Mouse (Mus musculus) left cerebral cortex, adult 6 months (tissue): ENCODE data around the gene Nudt9. TPM values are rescaled to one million over a fixed set of nuclear protein-coding genes. Genes with fewer than 3 reads are reported as not detected.

Experiments used
- long read RNA-seq, 2 experiments: library from polyadenylated mRNA; unstranded; transcript quantifications; one replicate each; pipeline ENCODE4 v2.0.0; 2019 to 2020
- polyA plus RNA-seq: library from polyadenylated mRNA; unstranded; fragments of <200 nt; fragmentation: Nextera tagmentation; gene quantifications from 2 replicates; pipeline ENCODE4 v1.2.3, GENCODE M21; 2021

Gene Nudt9
- polyA plus RNA-seq: 71.0 and 118 TPM in 2 replicates
- long read RNA-seq, experiment 1, transcript Nudt9-201 (8 exons, 1,488 nt): major isoform, 123 of 160 reads
- long read RNA-seq, experiment 1, partial matches to known transcripts: 3 of 160 reads
- long read RNA-seq, experiment 1, other reads (novel, unspliced or antisense): 34 of 160 reads
- long read RNA-seq, experiment 2, transcript Nudt9-201 (8 exons, 1,488 nt): major isoform, 60 of 100 reads
- long read RNA-seq, experiment 2, partial matches to known transcripts: 13 of 100 reads
- long read RNA-seq, experiment 2, other reads (novel, unspliced or antisense): 27 of 100 reads

DNA sequence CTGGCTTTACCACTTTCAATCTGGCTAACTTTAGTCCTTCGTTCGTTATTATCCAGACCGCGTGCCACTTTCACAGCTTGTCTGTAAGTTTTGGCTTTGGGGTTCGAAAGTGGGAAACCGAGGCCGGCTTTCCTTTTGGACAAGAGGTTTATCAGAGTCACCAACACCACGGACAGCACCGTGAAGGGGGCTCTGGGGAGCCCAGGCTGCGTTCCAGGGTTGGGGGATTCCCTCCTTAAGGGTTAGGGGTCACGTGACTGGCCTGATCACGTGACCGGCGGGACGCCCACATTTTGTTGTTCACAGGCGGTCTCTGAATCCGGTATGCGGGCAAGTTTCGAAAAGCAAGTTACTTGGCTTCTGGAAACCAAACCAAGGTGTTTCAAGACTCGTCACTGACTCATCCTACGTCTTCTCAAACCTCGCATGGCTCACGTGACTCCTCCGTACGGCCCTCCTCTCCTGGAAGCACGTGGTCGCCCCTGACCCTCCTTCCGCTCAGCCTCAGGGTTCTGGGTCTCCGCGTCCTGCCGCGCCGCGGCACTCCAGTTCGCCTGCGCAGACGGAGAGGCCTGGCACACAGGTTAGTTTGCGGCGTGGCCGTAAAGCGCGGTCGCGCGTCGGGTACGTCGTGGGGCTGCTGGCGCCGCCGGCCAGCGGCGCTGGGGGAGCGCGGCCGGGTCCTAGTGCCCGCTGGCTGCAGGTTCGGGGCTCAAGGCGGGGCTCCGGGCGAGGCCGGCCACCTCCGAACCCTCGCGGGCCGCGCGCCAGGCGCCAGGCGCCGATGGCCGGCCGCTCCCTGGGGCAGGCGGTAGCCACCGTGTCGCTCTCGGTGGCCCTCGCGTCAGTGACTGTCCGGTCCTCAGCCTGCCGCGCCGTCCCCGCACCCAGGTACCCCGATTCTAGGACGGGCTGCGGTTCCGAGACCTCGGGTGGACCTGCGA, at the start of gene Nudt9:
TSS of gene Nudt9 (plus strand) at position 51 of the 944 bp plus-strand sequence.

DNA sequence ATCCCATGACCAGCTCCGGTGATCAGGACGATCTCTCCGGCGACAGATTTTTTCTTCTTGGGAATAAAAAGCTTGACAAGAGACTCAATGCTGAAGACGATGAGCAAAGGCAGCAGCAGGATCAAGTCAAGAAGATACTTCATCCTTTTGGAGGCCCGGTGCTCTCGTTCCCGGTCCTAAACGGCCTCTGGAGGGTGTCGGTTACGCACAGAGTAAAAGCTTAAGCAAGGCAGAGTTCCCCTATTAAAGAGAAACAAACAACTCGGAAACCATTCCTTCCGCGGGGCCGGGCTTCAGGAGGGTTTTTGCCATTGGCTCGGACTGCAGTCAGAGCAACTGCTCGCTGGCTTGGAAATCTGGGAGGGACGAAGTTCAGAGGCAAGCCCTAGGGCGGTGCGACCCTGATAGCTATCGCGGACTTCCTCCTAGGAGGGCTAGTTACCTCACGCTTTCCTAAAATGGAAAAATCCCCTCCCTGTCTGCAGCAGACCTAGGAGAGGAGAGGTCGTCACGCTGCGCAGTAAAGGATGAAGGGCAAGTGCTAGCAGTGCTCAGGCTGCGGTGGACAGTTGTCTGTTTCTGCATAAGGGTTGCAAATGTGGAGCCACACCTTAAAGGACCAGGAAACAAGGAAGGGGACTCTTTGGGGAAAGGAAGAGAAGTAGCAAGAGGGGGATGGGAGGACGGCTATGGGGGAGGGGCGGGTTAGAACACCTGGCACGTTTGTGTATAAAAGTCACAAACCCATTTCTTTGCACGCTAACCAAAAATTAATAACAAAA, 24.3 kb upstream of the Nudt9 start, which contains the start of gene Hsd17b11:
TSS of gene Hsd17b11 (minus strand) at position 323 of the 782 bp plus-strand sequence.

DNA sequence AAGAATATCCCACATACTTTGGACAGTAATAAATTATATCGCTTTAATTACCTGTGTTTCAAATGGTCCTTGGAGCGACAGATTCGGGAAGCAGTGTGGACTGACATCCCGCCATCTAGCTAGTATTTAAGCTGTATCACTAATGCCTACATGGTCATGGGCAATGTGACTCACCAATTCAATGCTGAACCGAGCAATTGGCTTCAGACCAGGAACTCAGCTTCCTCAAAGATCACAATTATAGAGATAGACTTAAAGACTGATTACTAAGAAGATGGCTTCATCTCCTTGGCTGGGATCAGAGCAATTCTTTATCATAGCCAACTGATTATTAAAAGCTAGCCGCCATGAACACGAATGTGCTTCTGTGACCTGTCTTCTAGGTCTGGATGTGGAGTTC, 31.4 kb downstream of the Nudt9 start, which contains the start of gene Gm17660:
TSS of gene Gm17660 (minus strand) at position 101 of the 400 bp plus-strand sequence.

DNA sequence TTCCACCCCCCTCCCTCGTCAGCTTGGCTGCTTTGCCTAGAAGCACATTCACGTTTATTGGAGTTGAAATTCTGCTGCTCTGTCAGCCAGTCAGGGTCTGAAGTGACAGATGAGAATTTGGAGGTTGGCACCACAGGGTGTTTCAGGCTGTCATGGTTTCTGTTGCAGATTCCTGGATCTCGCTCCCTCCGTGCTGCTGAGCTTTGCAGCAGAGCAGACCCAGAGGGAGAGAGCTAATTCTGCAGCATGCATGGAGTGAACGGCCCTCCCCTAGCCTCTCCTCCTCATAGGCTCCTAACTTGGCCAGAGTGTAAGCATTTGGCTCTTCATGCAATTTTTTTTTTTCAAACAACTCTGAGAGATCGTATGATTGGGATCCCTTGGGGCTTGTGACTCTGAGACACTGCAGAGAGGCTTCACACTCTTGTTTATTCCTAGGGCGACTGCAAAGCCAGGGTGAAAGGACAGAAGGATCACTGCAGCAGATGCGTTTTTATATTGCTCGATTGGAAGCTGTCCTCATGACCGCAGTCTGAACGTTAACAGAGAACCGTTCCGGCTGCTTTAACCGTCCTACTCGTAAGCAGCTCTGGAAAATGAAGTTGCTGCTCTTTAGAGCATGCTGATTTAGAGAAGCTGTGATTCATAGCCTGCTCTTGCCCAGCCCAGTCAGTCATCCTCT, 67.5 kb downstream of the Nudt9 start, which contains the start of gene Sparcl1:
TSS of gene Sparcl1 (minus strand) at position 243 of the 682 bp plus-strand sequence.

Other genes with a start within 250 kb of the Nudt9 start
- 10.0 and 16.4 TPM in 2 replicates for gene Klhl8, start 135.0 kb upstream of the Nudt9 start, polyA plus RNA-seq
- 0.10 and 0.18 TPM in 2 replicates for gene Hsd17b13, start 68.9 kb upstream of the Nudt9 start, polyA plus RNA-seq
- gene Hsd17b11, start 24.4 kb upstream of the Nudt9 start, polyA plus RNA-seq: 4.1 and 5.9 TPM in 2 replicates
- gene Gm17660, start 31.3 kb downstream of the Nudt9 start, polyA plus RNA-seq: 0.45 TPM in 1 of 2 replicates, not detected in the other
- gene Sparcl1, start 67.4 kb downstream of the Nudt9 start, polyA plus RNA-seq: 1,285 and 1,368 TPM in 2 replicates
- 0.04 TPM in 1 of 2 replicates, not detected in the other for gene Dspp, start 124.4 kb downstream of the Nudt9 start, polyA plus RNA-seq
- 2.6 and 2.9 TPM in 2 replicates for gene Dmp1, start 156.3 kb downstream of the Nudt9 start, polyA plus RNA-seq